Mouse (Mus musculus) ovary, postnatal 10 days (tissue): ENCODE results near the gene Tceanc2.

Experiments used
- DNase-seq: peaks from one replicate; pipeline ENCODE4 v3.0.0; 2022; ENCODE audit warnings: low spot score

Tceanc2 gene

GRCm38 (mm10) chr4:107178830-107179490 lies at the start of gene Tceanc2:
Tceanc2 (minus strand) TSS chr4:107179116.
- peak; percentile 30 for DNase-seq

GRCm38 (mm10) chr4:107226313-107226712 lies 47.4 kb upstream of the Tceanc2 start:
- no peak for DNase-seq

GRCm38 (mm10) chr4:107223225-107224204 lies 44.6 kb upstream of the Tceanc2 start:
- no peak for DNase-seq

- no peak for DNase-seq
These were observed 42.6 kb upstream of the Tceanc2 start for GRCm38 (mm10) chr4:107221524-107221923.

- DNase-seq, result no peak
These were observed 38.7 kb upstream of the Tceanc2 start for GRCm38 (mm10) chr4:107217574-107217973.

GRCm38 (mm10) chr4:107213279-107214011 lies 34.5 kb upstream of the Tceanc2 start:
- no peak for DNase-seq

GRCm38 (mm10) chr4:107211936-107212335 lies 33.0 kb upstream of the Tceanc2 start:
- DNase-seq, result no peak

- no peak for DNase-seq
These were observed 32.5 kb upstream of the Tceanc2 start for GRCm38 (mm10) chr4:107211465-107211864.

- DNase-seq, result no peak
These were observed 31.7 kb upstream of the Tceanc2 start for GRCm38 (mm10) chr4:107210483-107211097.

GRCm38 (mm10) chr4:107208880-107209279 lies 30.0 kb upstream of the Tceanc2 start, which contains the start of gene Ldlrad1:
Ldlrad1 (plus strand) TSS chr4:107209180.
- no peak for DNase-seq

GRCm38 (mm10) chr4:107207016-107207415 lies 28.1 kb upstream of the Tceanc2 start:
- no peak for DNase-seq

GRCm38 (mm10) chr4:107203001-107203400 lies 24.1 kb upstream of the Tceanc2 start:
- no peak for DNase-seq

- no peak for DNase-seq
These were observed 22.9 kb upstream of the Tceanc2 start for GRCm38 (mm10) chr4:107201779-107202178.

- no peak for DNase-seq
These were observed 19.2 kb upstream of the Tceanc2 start for GRCm38 (mm10) chr4:107198072-107198471.

- no peak for DNase-seq
These were observed 17.5 kb upstream of the Tceanc2 start for GRCm38 (mm10) chr4:107196454-107196853.

GRCm38 (mm10) chr4:107193841-107194240 lies 14.9 kb upstream of the Tceanc2 start:
- no peak for DNase-seq

GRCm38 (mm10) chr4:107185703-107186102 lies 6.8 kb upstream of the Tceanc2 start:
- DNase-seq, result no peak

GRCm38 (mm10) chr4:107183203-107183602 lies 4.3 kb upstream of the Tceanc2 start:
- DNase-seq, result no peak

- no peak for DNase-seq
These were observed 3.9 kb upstream of the Tceanc2 start for GRCm38 (mm10) chr4:107182796-107183195.

- no peak for DNase-seq
These were observed 3.0 kb upstream of the Tceanc2 start for GRCm38 (mm10) chr4:107181866-107182265.

GRCm38 (mm10) chr4:107180746-107181145 lies 1.8 kb upstream of the Tceanc2 start:
- DNase-seq, result no peak

GRCm38 (mm10) chr4:107179561-107179960 lies 645 bp upstream of the Tceanc2 start:
- DNase-seq, result no peak
